37 mouse cellular contexts compared by ENCODE assay signal in genomic region chr1:172286740-172287139, GRCm38 (mm10). TPM values are rescaled to one million over a fixed set of nuclear protein-coding genes. Genes with fewer than 3 reads are reported as not detected.
"Had no signal": no experiment of that assay in that cellular context is flagged by ENCODE, and none has a peak within 500 bp of the region (broad histone marks: within the 10 kb centered on the region; RNA-seq: fewer than 3 reads in every experiment).

No protein-coding gene starts in this region.

- ATAC-seq: hindbrain, embryonic 16.5 days; intestine, embryonic 16.5 days; liver, embryonic 12.5 days had no signal

- H3K4me3 ChIP-seq: heart, embryonic 10.5 days; heart, embryonic 12.5 days; hindbrain, embryonic 10.5 days; hindbrain, embryonic 12.5 days; kidney, embryonic 15.5 days; left cerebral cortex, adult 2 months; limb, embryonic 13.5 days; limb, embryonic 15.5 days; liver, embryonic 12.5 days had no signal

- DNase-seq: gastrocnemius, postnatal 25 days; heart, adult 18-20 months; heart, postnatal 10 days; heart, postnatal 4 days; kidney, adult 11 months; kidney, adult 2 months; kidney, adult 9 months; kidney, postnatal 14 days; kidney, postnatal 36 days; left cerebral cortex, postnatal 4 days had no signal

- H3K27ac ChIP-seq: heart, embryonic 10.5 days; hindbrain, embryonic 12.5 days; hindbrain, embryonic 14.5 days; kidney, embryonic 15.5 days; kidney, postnatal 0 days; left cerebral cortex, adult 2 months; limb, embryonic 13.5 days; limb, embryonic 15.5 days; liver, embryonic 12.5 days; liver, embryonic 14.5 days had no signal

RNA-seq across cellular contexts. Expression of gene Atp1a2, which starts 11.1 kb away (rescaled TPM):
- total RNA-seq: granulocyte monocyte progenitor cell, adult 5-6 weeks had no signal

RNA-seq across cellular contexts. Expression of gene Atp1a4, which starts 28.5 kb away (rescaled TPM):
- total RNA-seq: granulocyte monocyte progenitor cell, adult 5-6 weeks; heart, adult 18-20 months; heart, adult 8-10 months; heart, postnatal 10 days; heart, postnatal 25 days; layer of hippocampus, postnatal 10 days; layer of hippocampus, postnatal 25 days; left cerebral cortex, adult 2 months; left cerebral cortex, postnatal 14 days had no signal
- polyA plus RNA-seq: hindbrain, embryonic 10.5 days; hindbrain, embryonic 12.5 days; hindbrain, embryonic 16.5 days; intestine, embryonic 14.5 days; intestine, embryonic 16.5 days; kidney, postnatal 0 days; limb, embryonic 11.5 days; limb, embryonic 13.5 days; limb, embryonic 15.5 days; liver, embryonic 12.5 days; liver, embryonic 16.5 days had no signal

RNA-seq across cellular contexts. Expression of gene Kcnj9, which starts 42.4 kb away (rescaled TPM):
- total RNA-seq: gastrocnemius, adult 8-10 months; gastrocnemius, postnatal 25 days; gastrocnemius, postnatal 4 days; granulocyte monocyte progenitor cell, adult 5-6 weeks; heart, adult 18-20 months; heart, adult 8-10 months; heart, postnatal 10 days; heart, postnatal 4 days had no signal
- polyA plus RNA-seq: heart, embryonic 10.5 days; heart, embryonic 12.5 days; heart, embryonic 14.5 days; heart, embryonic 16.5 days; intestine, embryonic 14.5 days; intestine, embryonic 16.5 days; kidney, embryonic 15.5 days; limb, embryonic 11.5 days; liver, embryonic 12.5 days had no signal

RNA-seq across cellular contexts. Expression of gene Kcnj10, which starts 54.3 kb away (rescaled TPM):
- polyA plus RNA-seq: heart, embryonic 12.5 days; heart, embryonic 14.5 days had no signal
